Mouse (Mus musculus) left cerebral cortex, adult 8-10 months (tissue): ENCODE measurements at regions not wholly inside any gene's neighbourhood (a gene's known extent, or its start where the extent isn't known, plus 50 kb on each side); places are given as distances from the start of the nearest gene placed in this dataset.
A peak's percentile ranks its signal among the peaks of the same experiment; 100 is the strongest.
"Not testable (repeated sequence)": the region's sequence is repeated elsewhere in the genome, so short reads cannot be mapped to it uniquely, and the experiment has no call there.

ENCODE experiments used
- DNase-seq, 2 experiments: peaks; one replicate each; pipeline ENCODE4 v3.0.0; 2022; ENCODE audit warnings: low spot score in 2 of 2

- DNase-seq = no peak
These were observed 148.9 kb upstream of the Ddhd1 start for GRCm38 (mm10) chr14:45806726-45807280.

GRCm38 (mm10) chr14:45807767-45808166, 149.8 kb upstream of the Ddhd1 start:
- DNase-seq = no peak

GRCm38 (mm10) chr14:45809491-45809890, 151.5 kb upstream of the Ddhd1 start:
- DNase-seq = no peak

- DNase-seq = no peak
These were observed 152.2 kb upstream of the Ddhd1 start for GRCm38 (mm10) chr14:45810101-45810500.

- DNase-seq = no peak
These were observed 152.7 kb upstream of the Ddhd1 start for GRCm38 (mm10) chr14:45810630-45811029.

- no peak for DNase-seq
These were observed 157.7 kb upstream of the Ddhd1 start for GRCm38 (mm10) chr14:45815598-45815997.

GRCm38 (mm10) chr14:45816611-45817010, 158.7 kb upstream of the Ddhd1 start:
- DNase-seq = not testable (repeated sequence)

- DNase-seq = no peak
These were observed 159.8 kb upstream of the Ddhd1 start for GRCm38 (mm10) chr14:45817756-45818155.

GRCm38 (mm10) chr14:45824601-45825000, 166.7 kb upstream of the Ddhd1 start:
- no peak for DNase-seq

GRCm38 (mm10) chr14:45826023-45826422, 168.1 kb upstream of the Ddhd1 start:
- DNase-seq = no peak

GRCm38 (mm10) chr14:45827096-45827495, 169.2 kb upstream of the Ddhd1 start:
- DNase-seq = no peak

GRCm38 (mm10) chr14:45830457-45830856, 172.5 kb upstream of the Ddhd1 start:
- DNase-seq = no peak

- no peak for DNase-seq
These were observed 179.1 kb upstream of the Ddhd1 start for GRCm38 (mm10) chr14:45837039-45837438.

- DNase-seq = no peak
These were observed 185.9 kb upstream of the Ddhd1 start for GRCm38 (mm10) chr14:45843829-45844228.

GRCm38 (mm10) chr14:45850588-45850987, 192.6 kb upstream of the Ddhd1 start:
- DNase-seq = no peak

GRCm38 (mm10) chr14:45878428-45878827, 220.5 kb upstream of the Ddhd1 start:
- peak in 1 of 2 experiments; percentile 36 for DNase-seq

GRCm38 (mm10) chr14:45920783-45921182, 262.8 kb upstream of the Ddhd1 start:
- no peak for DNase-seq

GRCm38 (mm10) chr14:45943581-45943980, 285.6 kb upstream of the Ddhd1 start:
- DNase-seq = no peak

- no peak for DNase-seq
These were observed 286.2 kb upstream of the Ddhd1 start for GRCm38 (mm10) chr14:45944101-45944500.

GRCm38 (mm10) chr14:45944506-45944905, 286.6 kb upstream of the Ddhd1 start:
- DNase-seq = no peak

GRCm38 (mm10) chr14:45956624-45957023, 298.7 kb upstream of the Ddhd1 start:
- no peak for DNase-seq

GRCm38 (mm10) chr14:45962474-45962873, 304.5 kb upstream of the Ddhd1 start:
- no peak for DNase-seq

GRCm38 (mm10) chr14:45964043-45964442, 306.1 kb upstream of the Ddhd1 start:
- DNase-seq = no peak
